Mouse (Mus musculus): ENCODE results near the gene Clybl. TPM values are rescaled to one million over a fixed set of nuclear protein-coding genes. Genes with fewer than 3 reads are reported as not detected.

Clybl gene
- 20.6 and 24.2 TPM in 2 replicates for total RNA-seq (2014; fragmentation: Nextera tagmentation)
- total RNA-seq (2017): 5.0 and 9.7 TPM in 2 replicates

DNA sequence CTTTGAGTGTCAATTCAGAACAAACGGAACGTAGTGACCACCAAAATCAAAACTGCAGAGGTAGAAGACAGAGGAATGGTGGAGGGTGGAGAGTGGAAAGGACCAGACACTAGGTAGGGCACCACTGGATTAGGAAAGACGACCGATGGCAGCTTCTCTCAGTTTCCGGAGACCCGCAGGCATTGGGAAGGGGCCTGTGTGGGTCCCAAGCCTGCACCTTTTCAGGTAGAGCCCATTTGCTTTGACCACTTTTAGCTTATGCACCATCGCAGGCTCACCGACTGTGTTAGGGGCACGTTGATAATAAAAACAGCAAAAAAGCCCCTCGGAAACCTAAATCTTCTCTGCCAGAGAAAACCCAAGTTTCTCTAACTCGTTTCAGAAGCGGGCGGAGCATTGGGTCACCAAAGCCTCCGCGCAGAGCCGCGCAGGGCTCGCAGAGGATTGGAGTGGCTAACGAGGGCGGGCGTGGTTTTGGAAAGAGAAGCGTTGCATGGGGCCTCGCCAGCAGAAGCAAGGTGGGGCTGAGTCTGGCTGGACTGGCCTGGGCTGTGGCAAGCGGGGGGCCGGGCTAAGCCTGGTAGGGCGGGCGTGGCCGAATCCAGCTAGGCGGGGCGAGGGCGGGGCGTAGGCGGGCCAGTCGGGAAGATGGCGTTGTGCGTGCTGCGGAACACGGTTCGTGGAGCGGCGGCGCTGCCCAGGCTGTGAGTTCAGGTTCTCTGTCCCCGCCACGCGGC lies at the start of gene Clybl:
Gene Clybl (plus strand): TSS at position 627 of the 737 bp plus-strand sequence.
- peak; percentile 96 for ATAC-seq (replicated peaks; ENCODE audit: poor library complexity, severe bottlenecking)

DNA sequence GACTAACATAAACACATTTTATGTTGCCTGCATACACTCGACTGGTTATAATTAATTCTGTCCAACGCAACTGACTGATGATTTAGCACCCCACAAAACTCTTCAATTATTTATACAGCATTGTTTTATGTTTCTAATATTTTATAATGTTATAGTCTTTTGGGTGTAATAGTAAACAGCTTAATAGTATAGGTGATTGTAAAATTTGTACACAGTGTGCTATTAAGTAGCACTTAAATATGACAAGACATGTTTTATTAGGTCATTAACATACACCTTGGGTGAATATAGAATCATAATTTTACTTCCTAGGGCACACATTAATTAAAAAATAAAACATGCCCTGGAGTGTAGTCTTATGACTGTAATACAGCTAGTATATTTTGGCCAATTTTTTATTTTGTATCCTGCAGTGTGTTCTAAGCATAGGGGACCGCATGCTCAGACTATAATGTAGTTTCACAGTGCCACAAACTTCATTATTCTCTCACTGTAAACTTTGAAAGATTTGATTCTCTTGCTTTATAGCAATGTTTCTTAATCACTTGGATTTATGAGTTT lies 45.1 kb upstream of the Clybl start:
- no peak for ATAC-seq (replicated peaks; ENCODE audit: poor library complexity, severe bottlenecking)

DNA sequence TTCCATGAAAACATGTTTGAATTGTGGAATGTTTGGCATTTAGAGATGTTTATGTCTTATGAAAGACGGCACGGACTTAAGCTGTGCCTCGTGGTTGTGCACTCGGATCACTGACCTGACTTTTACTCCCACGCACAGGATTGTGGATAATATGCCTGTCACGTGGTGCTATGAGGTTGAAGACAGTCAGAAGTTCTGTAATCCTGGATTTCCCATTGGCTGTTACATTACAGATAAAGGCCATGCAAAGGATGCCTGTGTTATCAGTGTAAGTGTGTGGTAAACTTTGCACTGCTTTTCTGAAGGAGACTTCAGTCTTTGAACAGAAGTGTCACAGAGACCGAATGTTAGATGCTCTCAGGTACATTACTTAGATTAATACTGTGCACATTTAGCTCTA lies 44.3 kb upstream of the Clybl start:
- ATAC-seq (replicated peaks; ENCODE audit: poor library complexity, severe bottlenecking): no peak

DNA sequence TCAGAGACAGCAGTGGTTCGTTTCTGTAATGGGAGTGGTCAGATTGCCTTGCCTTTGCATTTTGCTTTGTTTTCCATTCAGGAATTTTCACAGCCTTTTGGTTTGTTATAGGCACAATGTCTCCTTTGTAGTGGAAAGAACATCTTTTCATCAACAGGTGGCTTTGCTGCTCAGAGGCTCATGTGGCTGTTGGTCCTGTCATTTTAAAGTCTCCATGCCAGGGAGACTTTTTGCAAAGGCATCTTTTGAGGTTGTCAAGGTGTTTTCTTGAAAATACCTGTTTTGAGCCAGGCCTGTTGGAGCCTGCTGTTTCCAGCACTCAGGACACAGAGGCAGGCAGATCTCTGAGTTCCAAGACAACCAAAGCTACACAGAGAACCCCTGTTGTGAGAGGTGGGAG lies 41.4 kb upstream of the Clybl start:
- no peak for ATAC-seq (replicated peaks; ENCODE audit: poor library complexity, severe bottlenecking)

DNA sequence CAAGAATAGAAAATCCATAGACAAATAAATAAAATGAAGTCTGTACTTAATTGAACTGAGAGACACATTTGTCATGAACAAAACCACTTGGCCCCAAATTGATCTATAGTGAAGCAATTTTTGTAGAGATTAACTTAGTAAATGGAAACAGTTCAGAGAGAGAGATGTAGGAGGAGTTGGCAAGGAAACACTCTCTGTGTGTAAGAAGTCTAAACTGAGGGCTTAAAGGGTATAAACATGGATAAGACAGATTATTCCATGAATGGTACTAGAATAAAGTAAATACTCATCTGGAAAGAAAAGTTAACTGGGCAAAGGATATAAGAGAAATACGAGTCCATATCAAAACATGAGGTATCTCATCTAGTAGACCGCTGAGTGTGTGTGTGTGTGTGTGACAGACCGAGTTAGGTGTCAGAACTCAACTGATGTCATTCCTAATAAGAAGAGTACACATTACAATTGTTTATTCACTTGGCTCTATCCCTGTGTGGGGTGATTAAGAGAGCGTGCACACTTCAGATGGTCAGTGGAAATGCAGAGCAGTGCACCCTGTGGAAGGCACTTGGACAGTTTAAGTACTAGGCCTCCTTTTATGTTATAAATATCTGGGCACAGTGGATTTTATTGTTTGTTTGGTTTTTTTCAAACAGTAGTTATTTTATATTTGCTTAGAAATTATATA lies 37.8 kb upstream of the Clybl start:
- no peak for ATAC-seq (replicated peaks; ENCODE audit: poor library complexity, severe bottlenecking)

DNA sequence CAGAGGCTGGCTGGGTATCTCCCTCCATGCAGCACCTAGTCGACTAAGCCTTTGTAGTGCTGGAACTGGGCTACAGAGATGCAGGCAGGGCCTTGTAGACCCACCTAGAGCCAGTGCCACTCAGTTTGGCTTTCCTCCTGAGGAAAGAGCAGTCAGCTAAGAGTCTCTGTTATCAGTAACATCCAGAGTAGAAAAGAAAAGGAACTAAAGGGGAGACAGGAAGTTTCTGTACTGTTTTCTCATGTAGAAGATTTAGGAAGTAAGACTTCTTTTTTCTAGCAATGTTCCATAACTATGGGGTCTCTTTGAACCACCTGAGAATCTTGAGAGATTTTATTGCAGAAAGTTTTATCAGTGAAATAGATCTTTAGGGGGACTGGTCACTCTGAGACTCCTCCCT lies 36.1 kb upstream of the Clybl start:
- ATAC-seq (replicated peaks; ENCODE audit: poor library complexity, severe bottlenecking): peak; percentile 82

DNA sequence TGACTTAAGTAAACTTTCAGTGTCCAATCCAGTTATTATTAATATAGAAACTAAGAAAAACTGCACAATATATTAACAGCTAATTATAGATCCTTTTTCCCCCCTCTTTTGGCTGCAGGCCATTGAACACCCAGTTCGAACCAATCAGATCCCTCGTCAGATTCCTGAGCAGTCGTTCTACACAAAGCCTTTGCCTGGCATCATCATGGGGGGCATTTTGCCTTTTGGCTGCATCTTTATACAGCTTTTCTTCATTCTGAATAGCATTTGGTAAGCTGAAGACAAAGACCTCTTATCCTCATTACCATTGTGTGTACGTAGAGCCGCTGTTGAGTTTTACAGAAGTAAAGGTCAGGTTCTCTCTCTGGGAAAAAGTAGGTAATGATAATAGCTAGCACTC lies 30.9 kb upstream of the Clybl start:
- ATAC-seq (replicated peaks; ENCODE audit: poor library complexity, severe bottlenecking): no peak

DNA sequence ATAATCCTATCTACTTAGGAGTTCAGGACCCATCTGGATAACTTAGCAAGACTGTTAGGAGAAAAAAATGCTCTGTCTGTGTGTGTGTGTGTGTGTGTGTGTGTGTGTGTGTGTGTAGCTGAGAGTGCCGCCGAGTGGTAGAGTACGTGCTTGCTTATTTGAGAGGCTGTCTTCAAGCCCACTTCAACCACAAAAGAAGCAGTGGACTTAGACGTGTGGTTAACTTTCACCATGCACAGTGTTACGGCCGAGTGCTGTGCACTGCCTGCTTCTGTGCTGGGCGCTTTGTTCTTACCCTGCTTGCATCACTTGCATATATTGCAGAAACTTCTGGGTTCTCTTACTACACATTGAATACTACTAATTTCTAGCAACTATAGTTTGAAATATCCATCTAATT lies 23.8 kb upstream of the Clybl start:
- ATAC-seq (replicated peaks; ENCODE audit: poor library complexity, severe bottlenecking): 0 out of 2 replicates have a peak, but pooled peaks have one; percentile 36

DNA sequence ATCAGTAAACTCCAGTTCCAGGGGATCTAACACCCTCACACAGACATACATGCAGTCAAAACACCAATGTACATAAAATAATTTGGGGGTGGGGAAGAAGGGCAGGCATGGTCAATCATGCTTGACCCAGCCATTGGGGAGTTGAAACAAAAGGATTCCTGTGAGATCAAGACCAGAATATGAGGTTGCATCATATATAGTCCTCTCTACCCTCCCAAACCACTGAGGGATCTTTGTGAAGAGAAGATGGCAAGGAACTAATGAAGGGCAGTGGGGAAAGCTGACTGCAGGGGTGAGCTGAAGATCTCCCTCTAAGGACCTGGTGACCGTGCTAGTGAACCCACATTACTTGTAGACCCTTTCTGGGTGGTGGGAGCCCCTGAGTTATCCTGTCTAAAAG lies 20.6 kb upstream of the Clybl start:
- ATAC-seq (replicated peaks; ENCODE audit: poor library complexity, severe bottlenecking): no peak

DNA sequence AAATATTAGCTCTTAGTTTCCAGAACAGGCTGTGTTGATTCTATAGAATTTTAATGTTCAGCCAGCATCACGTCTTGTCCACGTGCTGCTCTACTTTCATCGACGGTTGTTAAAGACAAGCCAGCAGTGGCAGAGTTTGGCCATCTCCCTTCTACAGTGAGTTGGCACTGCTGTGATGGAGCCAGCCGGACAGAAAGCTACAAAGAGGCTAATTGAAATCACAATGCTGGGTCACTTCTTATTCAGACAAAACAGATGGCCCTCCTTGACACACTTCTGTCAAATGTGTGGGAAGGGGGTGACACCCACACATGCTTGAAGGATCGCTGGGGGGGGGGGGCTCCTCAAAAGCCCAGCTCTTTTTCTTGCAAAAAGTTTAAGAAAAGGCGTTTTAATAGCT lies 12.6 kb upstream of the Clybl start:
- ATAC-seq (replicated peaks; ENCODE audit: poor library complexity, severe bottlenecking): no peak

DNA sequence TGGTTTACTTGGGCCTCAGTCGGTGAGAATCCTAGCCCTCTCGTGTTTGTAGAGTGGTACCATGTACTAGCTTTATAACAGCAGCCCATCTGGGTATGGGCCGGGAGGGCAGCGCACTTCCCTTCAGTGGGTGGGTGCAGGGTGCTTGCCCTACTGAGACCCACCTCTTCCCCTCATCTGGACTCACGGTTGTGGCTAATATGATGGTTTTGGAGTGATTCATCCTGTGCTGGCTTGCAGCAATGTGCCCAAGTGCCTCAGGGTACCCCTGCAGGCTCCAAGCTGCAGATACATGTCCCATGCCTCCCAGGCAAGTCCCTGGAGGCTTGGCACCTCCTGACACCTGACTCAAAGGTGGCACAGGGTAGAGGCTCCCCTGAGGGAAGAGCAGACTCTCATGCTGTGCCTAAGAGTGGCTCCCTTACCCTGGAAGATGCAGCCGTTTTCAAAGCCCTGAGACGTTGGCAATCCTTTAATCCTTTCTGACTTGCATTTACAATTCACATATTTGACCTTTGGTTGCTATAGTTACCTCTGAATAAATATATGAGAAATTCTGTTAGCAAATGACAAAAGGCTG lies 11.2 kb upstream of the Clybl start:
- no peak for ATAC-seq (replicated peaks; ENCODE audit: poor library complexity, severe bottlenecking)

DNA sequence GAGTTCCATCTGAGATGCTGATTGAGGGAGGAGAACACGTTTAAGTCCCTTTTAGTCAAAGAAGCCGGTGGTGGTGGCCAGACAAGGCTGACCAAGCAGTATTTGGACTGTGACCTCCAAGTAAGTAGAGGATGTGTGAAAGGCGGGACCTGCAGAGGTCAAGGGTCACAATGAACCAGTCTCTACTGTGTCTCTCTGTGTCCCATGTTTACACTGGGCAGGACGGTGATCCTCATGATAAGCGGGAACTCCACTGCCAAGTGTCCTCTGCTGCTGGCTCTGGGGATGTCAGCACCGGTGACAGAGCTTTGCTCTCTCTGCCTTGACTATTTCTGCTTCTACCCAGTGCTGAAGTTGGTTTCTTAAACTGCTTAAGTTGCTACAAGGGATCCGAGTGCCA lies 10.5 kb upstream of the Clybl start:
- ATAC-seq (replicated peaks; ENCODE audit: poor library complexity, severe bottlenecking): no peak

DNA sequence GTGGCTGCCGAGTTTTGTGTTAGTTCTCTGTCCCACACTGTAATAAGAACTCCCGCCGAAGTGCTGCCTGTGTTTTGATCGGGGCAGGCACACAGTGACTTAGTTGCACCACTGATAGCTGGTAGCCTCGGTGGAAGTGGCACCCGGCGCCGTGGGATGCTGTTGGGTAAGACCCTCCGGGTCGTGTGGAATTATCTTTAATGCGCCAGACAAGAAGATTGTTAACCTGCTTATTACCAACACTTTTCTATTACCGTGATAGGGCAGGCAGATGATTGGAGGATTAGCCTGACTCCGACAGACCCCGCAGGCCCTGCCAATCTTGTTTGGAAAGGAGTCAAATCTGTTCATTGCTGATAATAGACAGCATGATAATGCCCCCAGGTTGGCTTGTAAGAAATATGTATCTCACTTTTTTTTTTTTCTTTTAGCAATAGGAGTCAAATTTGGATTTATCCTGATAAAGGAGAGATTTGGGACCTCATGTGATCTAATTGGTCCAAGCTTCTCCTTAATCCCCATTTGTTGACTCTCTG lies 5.2 kb upstream of the Clybl start:
- no peak for ATAC-seq (replicated peaks; ENCODE audit: poor library complexity, severe bottlenecking)

DNA sequence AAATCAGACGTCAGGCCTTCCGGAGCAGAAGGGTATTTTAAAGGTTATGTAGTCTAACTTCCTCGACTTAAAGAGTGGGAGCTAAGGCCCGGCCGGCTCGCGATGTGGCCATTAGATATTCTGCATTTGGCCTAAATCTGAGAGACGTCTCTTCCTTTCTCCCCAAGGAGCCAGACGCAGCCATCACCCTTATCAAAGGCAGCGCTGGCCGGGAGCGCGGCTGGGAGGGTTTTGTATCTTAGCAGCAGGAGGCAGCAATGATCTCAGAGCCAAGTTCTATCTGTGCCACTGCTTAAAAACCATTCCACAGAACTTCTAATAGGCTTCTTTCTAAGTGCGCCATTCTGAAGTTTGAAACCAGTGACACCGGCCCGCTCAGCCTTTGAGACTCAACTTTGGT lies 2.2 kb upstream of the Clybl start:
- ATAC-seq (replicated peaks; ENCODE audit: poor library complexity, severe bottlenecking): no peak

DNA sequence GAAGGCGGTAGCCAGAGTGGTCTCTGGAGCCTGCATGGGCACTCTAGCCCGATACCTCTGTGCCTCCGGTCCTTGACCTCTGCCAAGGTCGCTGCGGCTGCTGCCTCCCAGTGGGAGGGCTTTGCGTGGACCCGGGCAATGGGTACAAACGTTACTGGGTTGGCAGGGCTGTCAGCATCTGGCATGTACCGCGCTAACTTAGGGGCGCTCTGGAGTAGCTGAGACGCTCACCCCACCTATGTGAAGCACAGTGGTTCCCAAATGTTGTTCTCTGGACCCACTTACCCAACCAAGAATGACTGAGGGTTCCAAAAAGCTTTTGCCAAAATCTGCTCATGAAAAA lies 282 bp downstream of the Clybl start:
- peak; percentile 63; the same call in 1 of the 2 replicates for ATAC-seq (replicated peaks; ENCODE audit: poor library complexity, severe bottlenecking)

DNA sequence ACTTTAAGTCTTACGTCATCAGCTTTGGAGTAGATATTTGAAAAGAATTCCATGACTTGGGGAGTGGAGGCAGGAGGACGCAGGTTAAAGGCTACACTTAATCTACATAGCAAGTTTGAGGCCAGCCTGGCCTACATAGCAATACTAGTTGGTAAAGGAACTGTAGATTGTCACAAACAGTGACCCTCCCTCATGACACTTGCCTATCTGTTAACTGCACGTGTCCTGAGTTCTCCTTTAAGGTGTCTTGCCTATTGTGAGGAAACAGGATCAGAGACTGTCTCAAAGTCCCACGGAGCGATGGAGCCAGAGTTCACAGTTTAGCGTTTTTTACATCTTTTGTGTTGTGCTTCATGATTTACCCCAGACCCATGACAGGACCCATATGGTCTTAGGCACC lies 716 bp downstream of the Clybl start:
- no peak for ATAC-seq (replicated peaks; ENCODE audit: poor library complexity, severe bottlenecking)

DNA sequence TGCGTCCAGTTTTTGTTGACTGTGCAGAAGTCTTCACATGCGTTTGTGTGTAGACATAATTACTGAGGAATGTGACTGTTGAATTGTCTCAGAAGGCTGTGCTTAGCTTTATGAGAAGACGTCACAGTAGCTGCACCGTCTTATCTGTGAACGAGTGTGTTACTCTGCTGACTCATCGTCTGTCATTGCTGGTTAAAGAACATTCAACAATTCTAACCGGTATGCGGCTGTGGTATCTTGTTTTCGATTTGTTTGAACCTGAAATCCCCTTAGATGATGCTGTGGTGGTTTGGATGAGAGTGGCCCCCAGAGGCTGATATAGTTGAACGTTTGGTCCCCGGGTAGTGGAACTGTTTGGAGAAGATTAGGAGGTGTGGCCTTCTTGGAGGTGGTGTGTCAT lies 2.5 kb downstream of the Clybl start:
- no peak for ATAC-seq (replicated peaks; ENCODE audit: poor library complexity, severe bottlenecking)

DNA sequence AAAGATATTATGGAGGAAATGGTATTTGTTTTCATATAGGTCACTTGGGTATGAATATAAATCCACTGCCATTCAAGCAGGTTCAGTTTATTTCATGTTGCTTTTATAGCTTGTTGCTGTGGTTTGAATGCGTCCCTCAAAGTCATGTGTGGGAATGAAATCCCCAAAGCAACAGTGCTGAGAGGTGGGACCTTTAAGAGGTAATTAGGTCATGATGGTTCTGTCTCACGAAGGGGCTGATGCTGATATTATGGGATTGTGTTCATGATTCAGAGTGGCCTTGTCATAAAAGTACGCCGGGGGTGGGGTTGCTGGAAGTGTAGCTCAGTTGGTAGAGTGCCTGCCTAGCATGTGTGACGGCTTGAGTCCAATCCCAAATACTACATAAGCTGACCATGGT lies 6.7 kb downstream of the Clybl start:
- no peak for ATAC-seq (replicated peaks; ENCODE audit: poor library complexity, severe bottlenecking)

DNA sequence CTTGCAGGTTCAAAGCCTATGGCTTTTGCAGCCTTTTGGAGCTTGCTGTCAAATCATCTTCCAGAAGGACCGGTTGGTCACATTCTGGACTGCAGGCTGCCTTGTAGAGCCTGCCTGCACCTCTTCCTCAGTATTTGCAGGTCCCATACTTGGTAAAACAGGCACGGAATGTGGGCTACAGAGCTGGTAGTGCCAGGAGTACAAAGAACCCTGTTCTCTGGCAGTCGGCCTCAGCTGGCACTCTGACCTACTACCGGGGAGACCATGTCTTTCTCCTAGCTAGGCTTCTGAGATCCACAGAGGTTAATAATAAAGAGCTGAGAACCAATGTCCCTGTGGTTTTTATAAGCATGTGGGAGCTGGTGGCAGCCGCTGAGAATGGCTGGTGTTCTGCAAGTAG lies 8.4 kb downstream of the Clybl start:
- no peak for ATAC-seq (replicated peaks; ENCODE audit: poor library complexity, severe bottlenecking)

DNA sequence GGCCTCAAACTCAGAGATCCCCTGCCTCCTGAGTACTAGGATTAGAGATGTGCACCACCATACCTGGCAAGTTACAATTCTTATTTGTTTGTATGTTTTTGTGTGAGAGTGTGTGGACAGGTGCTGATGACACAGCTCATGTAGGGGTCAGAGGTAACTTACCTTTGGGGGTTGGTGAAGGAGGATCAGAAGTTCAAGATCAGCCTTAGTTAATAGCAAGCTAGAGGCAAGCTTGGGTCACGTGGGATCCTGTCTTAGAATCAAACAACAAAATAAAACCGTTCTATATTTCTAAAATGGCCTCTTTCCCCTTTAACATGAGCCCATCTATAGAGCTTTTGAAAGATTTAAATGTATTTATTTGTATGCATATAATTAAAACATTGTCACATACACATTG lies 9.0 kb downstream of the Clybl start:
- no peak for ATAC-seq (replicated peaks; ENCODE audit: poor library complexity, severe bottlenecking)

DNA sequence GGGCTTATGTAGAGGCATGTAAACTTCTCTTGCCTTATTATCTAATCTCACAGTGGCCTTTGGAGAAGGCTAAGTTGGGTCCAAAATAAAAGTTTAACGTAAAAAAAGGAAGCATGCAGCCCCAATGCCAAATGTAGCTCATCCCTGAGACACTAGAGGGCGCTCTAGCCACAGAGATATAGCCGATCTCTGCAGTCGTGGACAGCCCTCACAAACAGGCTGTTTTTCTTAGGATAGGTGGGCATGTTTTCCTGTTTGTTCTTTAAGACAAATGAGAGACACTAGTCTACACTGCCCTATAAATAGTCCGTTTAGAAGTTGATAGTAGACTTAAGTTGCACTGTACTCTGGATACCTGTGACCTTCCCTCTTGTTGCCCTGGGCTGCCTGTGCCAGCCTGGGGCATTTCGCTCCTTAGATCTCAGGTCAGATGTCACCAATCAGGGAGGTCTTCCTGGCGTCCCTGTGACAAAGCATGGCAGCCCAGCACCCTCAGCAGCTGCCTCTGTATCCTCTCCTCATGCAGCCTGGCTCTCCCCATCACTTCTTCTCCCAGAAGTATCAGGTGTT lies 9.5 kb downstream of the Clybl start:
- ATAC-seq (replicated peaks; ENCODE audit: poor library complexity, severe bottlenecking): peak; percentile 97

All from granulocyte monocyte progenitor cell, adult 5-6 weeks (primary cell).